8 mouse cellular contexts compared by ENCODE assay signal in the genomic region with DNA sequence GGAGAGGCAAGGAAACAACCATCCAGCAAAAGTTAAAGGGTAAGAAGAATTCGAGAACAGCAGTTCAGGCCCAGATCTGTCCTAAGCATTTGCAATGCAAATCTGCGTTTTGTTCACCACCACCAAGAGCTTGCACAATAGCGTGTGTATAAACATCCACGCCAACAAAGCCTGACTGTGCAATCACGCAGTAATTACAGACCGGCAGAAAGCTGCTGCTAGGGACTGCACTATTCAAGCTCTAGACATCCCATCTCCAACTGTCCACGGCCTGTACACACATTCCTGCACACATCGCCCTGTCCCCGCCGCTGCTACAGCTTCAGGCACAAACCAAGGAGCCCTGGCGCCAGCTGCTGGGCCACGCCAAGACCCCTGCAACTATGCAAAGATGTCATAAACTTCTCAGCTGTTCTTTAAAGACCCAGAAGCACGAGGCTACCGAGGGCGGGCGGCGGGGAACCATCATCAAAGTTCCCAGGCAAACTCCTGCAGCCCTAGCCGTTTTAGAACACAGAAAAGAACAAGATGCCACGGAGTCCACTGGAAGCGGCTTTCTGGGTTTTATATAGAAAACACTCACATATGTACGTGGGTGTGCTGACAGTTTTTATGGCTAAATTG. TPM values are rescaled to one million over a fixed set of nuclear protein-coding genes. Genes with fewer than 3 reads are reported as not detected.
DNase-seq lines count a peak whose midpoint lies in the region; ATAC-seq lines count a peak whose summit lies in the region.

No protein-coding gene starts in this region.

- peak; percentile 47 for ATAC-seq in embryonic facial prominence, embryonic 14.5 days (ENCODE audit: low read depth)
- ATAC-seq in hindbrain, embryonic 12.5 days (ENCODE audit: low FRiP score), result peak; percentile 68
- ATAC-seq in limb, embryonic 11.5 days (ENCODE audit: insufficient number of reproducible peaks, low FRiP score, low TSS enrichment, low read depth), result peak; percentile 53; the same call in 1 of the 2 replicates

- WGBS in embryonic facial prominence, embryonic 14.5 days, result 2% methylated on average over 21 of the region's 21 CpGs
- 3% methylated on average over 21 of the region's 21 CpGs for WGBS in hindbrain, embryonic 12.5 days
- WGBS in limb, embryonic 11.5 days, result 3% methylated on average over 21 of the region's 21 CpGs
- WGBS in midbrain, embryonic 10.5 days, result 3% methylated on average over 21 of the region's 21 CpGs

- peak overlapping the region; percentile 82 for H3K4me2 ChIP-seq in embryonic facial prominence, embryonic 14.5 days (ENCODE audit: low read depth, low read length)
- peak overlapping the region; percentile 95 for H3K4me2 ChIP-seq in hindbrain, embryonic 12.5 days (replicated peaks)
- H3K4me2 ChIP-seq in limb, embryonic 11.5 days (ENCODE audit: low read depth, severe bottlenecking), result peak overlapping the region; percentile 77

- peaks cover 25% of the 10 kb centered on the region for H3K4me1 ChIP-seq in embryonic facial prominence, embryonic 14.5 days (ENCODE audit: control insufficient read depth, insufficient read depth, low read length)
- peaks cover 48% of the 10 kb centered on the region for H3K4me1 ChIP-seq in hindbrain, embryonic 12.5 days
- peaks cover 28% of the 10 kb centered on the region for H3K4me1 ChIP-seq in limb, embryonic 11.5 days (ENCODE audit: control insufficient read depth, insufficient read depth, low read length)
- peaks cover 71% of the 10 kb centered on the region for H3K4me1 ChIP-seq in midbrain, embryonic 10.5 days

- H3K36me3 ChIP-seq in embryonic facial prominence, embryonic 14.5 days (ENCODE audit: control insufficient read depth, insufficient read depth, low read length), result no peaks in the 10 kb centered on the region
- H3K36me3 ChIP-seq in hindbrain, embryonic 12.5 days, result no peaks in the 10 kb centered on the region
- no peaks in the 10 kb centered on the region for H3K36me3 ChIP-seq in limb, embryonic 11.5 days (ENCODE audit: control insufficient read depth, insufficient read depth, low read length)
- H3K36me3 ChIP-seq in midbrain, embryonic 10.5 days, result peaks cover 2% of the 10 kb centered on the region; the same call in 1 of the 2 replicates
- no peaks in the 10 kb centered on the region for H3K36me3 ChIP-seq in splenic B cell, adult 2 months (ENCODE audit: control insufficient read depth, insufficient read depth, low read length, poor library complexity, severe bottlenecking)

- H3K27me3 ChIP-seq in embryonic facial prominence, embryonic 14.5 days (replicated peaks; ENCODE audit: control insufficient read depth, insufficient read depth, low read length), result no peaks in the 10 kb centered on the region
- no peaks in the 10 kb centered on the region for H3K27me3 ChIP-seq in hindbrain, embryonic 12.5 days
- H3K27me3 ChIP-seq in limb, embryonic 11.5 days (ENCODE audit: control insufficient read depth, insufficient read depth, low read length), result no peaks in the 10 kb centered on the region
- H3K27me3 ChIP-seq in midbrain, embryonic 10.5 days (ENCODE audit: low read depth, poor library complexity, severe bottlenecking), result peaks cover 51% of the 10 kb centered on the region
- H3K27me3 ChIP-seq in splenic B cell, adult 2 months (ENCODE audit: control insufficient read depth, insufficient read depth, low read length, poor library complexity, severe bottlenecking), result no peaks in the 10 kb centered on the region

- peak overlapping the region; percentile 95 for H3K4me3 ChIP-seq in embryonic facial prominence, embryonic 14.5 days (ENCODE audit: low read depth, low read length)
- peak overlapping the region; percentile 83 for H3K4me3 ChIP-seq in hindbrain, embryonic 12.5 days
- H3K4me3 ChIP-seq in limb, embryonic 11.5 days (ENCODE audit: low read depth, low read length), result peak overlapping the region; percentile 75
- peak overlapping the region; percentile 74 for H3K4me3 ChIP-seq in midbrain, embryonic 10.5 days

- no peaks in the 10 kb centered on the region for H3K9me3 ChIP-seq in embryonic facial prominence, embryonic 14.5 days (ENCODE audit: control insufficient read depth, low read length)
- H3K9me3 ChIP-seq in hindbrain, embryonic 12.5 days (replicated peaks), result no peaks in the 10 kb centered on the region
- H3K9me3 ChIP-seq in limb, embryonic 11.5 days (ENCODE audit: control insufficient read depth, low read length), result no peaks in the 10 kb centered on the region
- 0 out of 2 replicates have a peak, but pooled peaks cover 3% of the 10 kb centered on the region for H3K9me3 ChIP-seq in midbrain, embryonic 10.5 days (replicated peaks)

- H3K9ac ChIP-seq in embryonic facial prominence, embryonic 14.5 days (ENCODE audit: low read depth, low read length), result peak overlapping the region; percentile 88
- peak overlapping the region; percentile 82 for H3K9ac ChIP-seq in hindbrain, embryonic 12.5 days
- H3K9ac ChIP-seq in limb, embryonic 11.5 days (ENCODE audit: low read length), result peak overlapping the region; percentile 85

- peak overlapping the region; percentile 96 for H3K27ac ChIP-seq in embryonic facial prominence, embryonic 14.5 days (replicated peaks; ENCODE audit: low read depth, low read length)
- peak overlapping the region; percentile 82 for H3K27ac ChIP-seq in hindbrain, embryonic 12.5 days
- H3K27ac ChIP-seq in limb, embryonic 11.5 days (replicated peaks; ENCODE audit: low read depth, low read length), result peak overlapping the region; percentile 4
- H3K27ac ChIP-seq in midbrain, embryonic 10.5 days (replicated peaks), result peak overlapping the region; percentile 94

- peak; percentile 53 for DNase-seq in urinary bladder, postnatal 14 days (ENCODE audit: low spot score)
- no peak for DNase-seq in urinary bladder, postnatal 10 days (ENCODE audit: low spot score)
- DNase-seq in embryonic facial prominence, embryonic 14.5 days (ENCODE audit: low spot score), result peak; percentile 79
- DNase-seq in limb, embryonic 11.5 days (ENCODE audit: low spot score), result peak; percentile 70
- DNase-seq in midbrain, embryonic 10.5 days (ENCODE audit: low spot score), result peak; percentile 64
- DNase-seq in splenic B cell, adult 2 months (ENCODE audit: low read depth, low spot score), result peak; percentile 78
- no peak for DNase-seq in gastrocnemius, postnatal 10 days

RNA-seq across cellular contexts. Expression of a gene that starts 1.1 kb away (rescaled TPM):
- polyA plus RNA-seq in embryonic facial prominence, embryonic 14.5 days (2014; fragmentation: Nextera tagmentation; extraction: Ambion mirVana), result 9.4 and 9.8 TPM in 2 replicates
- polyA plus RNA-seq in hindbrain, embryonic 12.5 days (2016; fragmentation: Nextera tagmentation; extraction: Ambion mirVana), result 7.2 and 8.0 TPM in 2 replicates
- polyA plus RNA-seq in limb, embryonic 11.5 days (2014; fragmentation: Nextera tagmentation; extraction: Ambion mirVana), result 6.1 and 6.6 TPM in 2 replicates
- 5.9 and 6.3 TPM in 2 replicates for polyA plus RNA-seq in midbrain, embryonic 10.5 days (2016; fragmentation: Nextera tagmentation; extraction: Ambion mirVana)
- 10 to 100 TPM; 15.6 to 18.5 TPM for total RNA-seq in gastrocnemius, postnatal 10 days (2021)

Comparison
In these comparisons a context has a peak if more than half of its experiments do, and no peak if none do; other contexts are left out.
1. DNase-seq: peak in urinary bladder, postnatal 14 days (single experiment), embryonic facial prominence, embryonic 14.5 days (single experiment), limb, embryonic 11.5 days (single experiment), midbrain, embryonic 10.5 days (single experiment) and splenic B cell, adult 2 months (single experiment); none in urinary bladder, postnatal 10 days (single experiment) and gastrocnemius, postnatal 10 days (single experiment).
2. H3K27ac ChIP-seq: peak in every context shown above with its lines; median percentile 96 in embryonic facial prominence, embryonic 14.5 days; 94 in midbrain, embryonic 10.5 days; 82 in hindbrain, embryonic 12.5 days; 4 in limb, embryonic 11.5 days.
3. Peak in every context shown above with its lines, with median percentiles within 50 percentile points of each other: ATAC-seq, H3K4me2 ChIP-seq, H3K4me3 ChIP-seq and H3K9ac ChIP-seq.